Mouse (Mus musculus): ENCODE results near the gene Iqcn.

Gene Iqcn

DNA sequence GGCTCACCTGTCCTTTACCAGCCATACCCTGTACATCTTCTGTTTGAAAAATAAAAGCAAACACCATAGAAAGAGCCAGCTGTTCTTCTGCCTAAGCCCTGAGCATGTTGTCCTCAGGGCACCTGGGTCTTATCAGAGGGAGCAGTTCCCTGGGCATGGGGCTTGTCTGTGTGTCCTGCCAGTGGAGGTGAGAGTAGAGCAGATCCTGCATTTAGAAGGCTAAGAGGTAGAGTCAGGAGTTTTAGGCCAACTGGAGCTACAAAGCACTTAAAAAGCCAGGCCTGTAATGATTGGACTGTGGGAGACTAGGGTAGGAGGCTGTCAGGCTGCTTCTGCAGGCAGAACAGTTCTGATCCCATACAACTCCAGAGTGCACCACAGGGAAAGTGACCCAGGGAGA, 24.6 kb upstream of the Iqcn start:
- no peak for DNase-seq (ENCODE audit: low spot score)

DNA sequence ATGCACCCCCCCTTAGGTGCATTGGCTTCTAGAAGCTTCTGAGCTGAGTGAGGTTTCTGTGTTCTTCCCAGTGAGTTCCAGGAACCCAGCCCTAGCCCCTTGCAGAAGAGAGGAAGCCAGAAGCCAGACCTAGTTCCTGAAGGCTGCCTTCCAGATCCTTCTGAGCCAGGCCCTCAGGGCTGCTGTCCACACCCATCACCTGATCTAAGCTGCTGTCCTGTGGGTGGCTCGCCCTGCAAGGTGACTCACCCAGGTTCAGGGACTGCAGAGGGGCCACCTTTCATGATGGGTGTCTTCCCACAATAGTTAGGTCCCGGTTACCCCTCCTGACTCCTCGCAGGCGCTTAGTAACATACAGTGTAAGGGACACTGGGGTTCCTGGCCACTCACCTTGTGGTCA, 23.9 kb upstream of the Iqcn start:
- DNase-seq (ENCODE audit: low spot score) = no peak

GRCm38 (mm10) chr8:70680039-70680438, 23.2 kb upstream of the Iqcn start:
- DNase-seq (ENCODE audit: low spot score) = no peak

- no peak for DNase-seq (ENCODE audit: low spot score)
Observed at GRCm38 (mm10) chr8:70681410-70681809, 21.8 kb upstream of the Iqcn start.

GRCm38 (mm10) chr8:70682193-70682592, 21.1 kb upstream of the Iqcn start:
- no peak for DNase-seq (ENCODE audit: low spot score)

- DNase-seq (ENCODE audit: low spot score) = no peak
Observed at GRCm38 (mm10) chr8:70682692-70683091, 20.6 kb upstream of the Iqcn start.

- no peak for DNase-seq (ENCODE audit: low spot score)
Observed at GRCm38 (mm10) chr8:70684291-70684690, 19.0 kb upstream of the Iqcn start.

GRCm38 (mm10) chr8:70687576-70687975, 15.7 kb upstream of the Iqcn start:
- DNase-seq (ENCODE audit: low spot score) = no peak

DNA sequence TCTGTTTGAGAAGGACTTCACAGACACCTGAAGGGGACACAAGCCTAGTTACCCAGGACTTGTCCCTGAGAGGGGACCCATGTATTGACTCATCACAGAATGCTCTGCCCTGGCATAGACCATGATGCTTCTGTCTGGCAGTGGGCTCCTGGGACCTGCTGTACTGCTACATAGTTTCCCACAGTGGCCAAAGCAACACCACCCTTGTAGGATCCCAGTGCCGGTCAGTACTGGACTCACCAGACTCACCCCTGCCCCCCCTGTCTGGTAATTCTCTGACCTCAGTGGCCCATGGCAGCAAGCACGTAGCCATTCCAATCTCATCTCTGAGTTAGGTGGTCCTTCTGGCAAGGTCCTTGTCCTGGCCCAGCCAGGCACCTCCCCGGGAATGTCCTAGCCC, 15.1 kb upstream of the Iqcn start:
- DNase-seq (ENCODE audit: low spot score) = no peak

GRCm38 (mm10) chr8:70689892-70690390, 13.3 kb upstream of the Iqcn start:
- no peak for DNase-seq (ENCODE audit: low spot score)

GRCm38 (mm10) chr8:70691230-70691629, 12.0 kb upstream of the Iqcn start:
- no peak for DNase-seq (ENCODE audit: low spot score)

GRCm38 (mm10) chr8:70691727-70692231, 11.5 kb upstream of the Iqcn start:
- DNase-seq (ENCODE audit: low spot score) = peak; percentile 89

DNA sequence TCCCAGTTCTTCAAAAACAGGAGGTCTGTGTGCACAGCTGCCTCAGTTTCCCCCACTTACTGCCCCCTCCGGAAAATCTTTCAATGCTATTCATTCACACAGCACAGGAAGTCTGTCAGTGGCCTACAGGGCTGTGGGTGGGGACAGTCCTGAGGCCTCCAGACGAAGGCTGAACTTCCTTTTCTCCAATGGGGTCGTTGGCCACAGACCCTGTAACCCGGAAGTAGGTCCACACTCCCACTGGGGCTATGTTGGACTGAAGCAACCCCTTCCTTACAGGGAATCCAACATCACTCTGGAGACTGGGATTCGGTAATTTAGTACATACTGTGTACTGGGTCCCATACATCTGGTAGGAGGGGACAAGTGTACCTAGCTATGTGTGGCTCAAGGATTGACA, 9.6 kb upstream of the Iqcn start:
- DNase-seq (ENCODE audit: low spot score) = no peak

DNA sequence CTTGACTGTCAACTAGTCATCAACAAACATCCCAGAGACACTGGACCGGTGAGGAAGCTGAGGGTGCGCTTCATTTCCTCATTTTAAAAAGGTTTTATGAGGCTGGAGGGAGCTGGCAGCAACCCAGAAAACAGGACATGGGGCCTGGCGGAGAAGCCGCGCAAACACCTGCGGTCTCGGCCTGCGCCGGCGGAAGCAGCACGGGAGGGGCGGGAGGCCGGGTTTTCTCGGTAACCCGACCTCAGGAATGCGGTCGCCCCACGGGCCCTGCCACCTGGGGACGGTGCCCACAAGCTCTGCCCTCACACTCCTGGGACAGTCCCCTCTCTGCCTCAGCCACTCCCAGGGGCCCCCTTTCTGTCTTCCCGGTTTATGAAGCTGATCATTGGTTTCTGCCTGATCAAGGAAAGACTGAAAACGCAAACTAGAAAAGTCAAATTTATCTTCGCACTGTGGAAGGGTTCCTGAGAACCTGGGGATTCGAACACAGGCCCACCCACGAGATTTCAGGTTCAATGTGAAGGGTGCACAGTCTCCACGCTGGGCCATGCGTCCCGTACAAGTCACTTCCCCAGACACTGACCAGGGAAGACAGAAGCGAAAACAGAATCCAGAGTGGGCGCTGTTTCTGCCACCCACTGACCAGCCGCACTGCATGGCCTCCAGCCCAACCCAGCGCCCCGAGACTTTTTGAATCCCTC, 7.8 kb upstream of the Iqcn start:
- DNase-seq (ENCODE audit: low spot score) = no peak

DNA sequence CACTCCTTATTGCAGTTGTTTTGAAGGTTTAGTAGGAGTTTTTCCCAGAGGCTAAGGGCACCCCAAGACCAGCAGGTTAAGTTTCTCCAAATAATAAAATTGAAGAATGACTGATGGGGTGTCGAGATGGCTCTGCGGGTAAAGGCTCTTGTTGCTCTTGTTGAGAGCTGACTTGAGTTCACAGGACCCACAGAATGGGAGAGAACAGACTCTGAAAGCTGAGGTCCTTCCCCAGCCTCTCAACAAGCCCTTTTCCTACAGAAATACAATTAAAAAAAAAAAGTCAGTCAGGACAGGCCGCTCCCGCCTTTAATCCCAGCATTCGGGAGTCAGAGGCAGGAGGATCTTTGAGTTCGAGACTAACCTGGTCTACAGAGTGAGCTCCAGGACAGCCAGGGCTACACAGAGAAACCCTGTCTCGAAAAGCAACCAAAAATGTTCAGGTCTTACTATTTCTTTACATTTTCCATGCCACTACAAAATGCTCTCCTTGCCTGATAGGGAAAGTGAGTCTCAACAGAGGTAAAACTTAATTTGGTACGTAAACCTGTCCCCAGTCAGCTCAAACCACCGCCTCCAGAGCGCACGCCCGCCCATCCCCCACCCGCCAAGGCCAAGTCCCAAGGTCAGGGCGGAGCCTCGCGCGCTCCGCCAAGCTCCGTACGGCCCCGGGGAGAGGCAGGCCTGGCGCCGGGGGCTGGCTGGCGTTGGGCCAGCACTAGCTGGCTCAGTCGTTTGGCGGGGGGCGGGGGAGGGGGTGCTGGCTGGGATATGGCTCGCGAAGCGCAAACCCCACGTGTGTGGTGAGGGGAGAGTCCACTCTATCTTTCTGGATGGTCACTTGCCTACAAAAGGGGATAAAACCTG, 7.0 kb upstream of the Iqcn start:
- DNase-seq (ENCODE audit: low spot score) = peak; percentile 84

DNA sequence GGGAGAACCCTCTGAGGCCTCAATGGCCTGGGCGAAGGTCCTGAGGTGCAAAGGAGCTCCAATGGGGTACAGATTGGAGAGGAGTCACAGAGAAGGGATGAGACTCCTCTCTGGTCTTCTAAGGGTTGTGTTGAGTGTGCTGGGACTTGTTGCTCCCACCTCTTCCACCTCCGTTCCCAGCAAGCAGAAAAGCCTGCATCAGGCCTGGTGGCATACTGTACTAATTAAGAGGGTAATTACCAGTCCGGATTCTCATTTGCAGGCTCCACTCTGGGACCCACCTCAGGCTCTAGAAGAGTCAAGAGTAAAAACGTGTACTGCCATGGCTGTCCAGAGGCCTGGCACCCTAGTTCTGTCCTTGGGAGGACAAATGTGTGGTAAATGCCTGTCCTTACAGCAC, 6.3 kb upstream of the Iqcn start:
- DNase-seq (ENCODE audit: low spot score) = no peak

- no peak for DNase-seq (ENCODE audit: low spot score)
Observed at GRCm38 (mm10) chr8:70697366-70698250, 5.6 kb upstream of the Iqcn start.

GRCm38 (mm10) chr8:70698310-70699109, 4.7 kb upstream of the Iqcn start, which contains the start of gene Jund:
TSS of gene Jund (plus strand) at chr8:70698949.
- peak; percentile 98 for DNase-seq (ENCODE audit: low spot score)

GRCm38 (mm10) chr8:70699116-70699833, 4.0 kb upstream of the Iqcn start:
- no peak for DNase-seq (ENCODE audit: low spot score)

- DNase-seq (ENCODE audit: low spot score) = peak; percentile 79
Observed at GRCm38 (mm10) chr8:70699834-70700554, 3.3 kb upstream of the Iqcn start.

All from yolk sac, embryonic 10.5 days (tissue).